Mouse (Mus musculus): ENCODE data around the gene Phf1. TPM values are rescaled to one million over a fixed set of nuclear protein-coding genes. Genes with fewer than 3 reads are reported as not detected.

Gene Phf1
- 10 to 100 TPM; 63.4 to 68.4 TPM for total RNA-seq (2023)

DNA sequence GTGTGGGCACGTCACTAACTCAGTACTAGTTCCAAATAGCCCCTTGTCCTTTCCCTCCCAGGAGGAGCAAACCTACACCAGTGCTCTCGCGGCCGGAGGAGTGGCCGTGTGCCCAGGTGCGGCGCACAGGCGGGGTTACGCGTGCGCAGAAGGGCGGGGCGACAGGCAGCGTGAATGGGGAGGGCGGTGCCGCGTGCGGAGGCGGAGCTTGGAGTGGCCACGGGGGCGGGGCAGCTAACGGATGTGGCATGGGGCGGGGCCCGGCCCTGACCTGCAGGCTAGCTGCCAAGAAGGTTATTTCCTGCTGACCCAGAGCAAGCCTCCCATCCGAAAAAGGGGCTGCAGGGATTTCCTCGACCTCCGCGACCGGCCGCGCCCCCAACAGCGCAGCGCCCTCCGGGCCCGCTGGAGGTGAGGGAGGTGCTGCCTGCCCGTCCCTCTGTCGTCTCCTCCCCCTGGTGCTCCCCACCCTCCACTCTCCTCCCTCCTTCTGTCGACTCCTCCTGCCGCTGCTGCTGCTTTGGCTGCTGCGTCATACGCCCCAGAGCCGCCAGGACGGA lies at the start of gene Phf1:
Gene Phf1 (plus strand): TSS at position 214 of the 560 bp plus-strand sequence.

DNA sequence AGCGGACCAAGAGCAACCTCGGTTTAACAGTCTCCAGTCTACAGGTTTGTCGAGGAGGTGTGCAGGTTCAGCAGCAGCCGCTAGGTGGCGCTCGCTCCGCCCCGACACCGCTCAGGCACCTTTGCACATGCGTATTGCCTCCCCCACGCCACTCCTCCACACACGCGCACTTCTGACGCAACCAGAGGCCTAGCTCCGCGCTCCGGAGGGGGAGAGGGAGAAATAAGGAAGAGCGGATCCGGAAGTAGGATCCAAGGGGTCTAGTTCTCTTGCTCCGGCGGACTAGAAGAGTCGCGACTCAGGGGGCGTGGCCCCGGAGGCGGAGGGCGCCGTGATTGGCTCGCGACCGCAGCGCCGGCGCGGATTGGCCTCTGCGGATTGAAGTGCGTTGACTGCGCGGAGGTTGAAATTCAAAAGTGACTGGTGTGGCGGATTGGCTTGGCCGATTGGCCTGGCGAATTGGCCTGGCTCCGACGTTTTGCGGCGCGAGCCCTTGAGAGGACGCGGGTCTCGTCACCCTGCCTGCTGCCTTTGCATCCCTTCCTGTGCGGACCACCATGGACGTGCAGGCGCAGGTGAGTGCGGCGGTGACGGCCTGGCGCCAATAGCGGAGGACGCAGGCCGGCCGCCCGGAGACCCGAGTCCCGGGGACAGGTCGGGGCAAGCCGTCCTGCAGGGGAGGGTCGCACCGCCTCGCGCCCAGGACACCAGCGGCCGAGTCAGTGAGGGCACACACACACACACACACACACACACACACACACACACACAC lies 16.0 kb upstream of the Phf1 start, which contains the start of gene Kifc5b:
Gene Kifc5b (plus strand): TSS at position 381 of the 772 bp plus-strand sequence.

DNA sequence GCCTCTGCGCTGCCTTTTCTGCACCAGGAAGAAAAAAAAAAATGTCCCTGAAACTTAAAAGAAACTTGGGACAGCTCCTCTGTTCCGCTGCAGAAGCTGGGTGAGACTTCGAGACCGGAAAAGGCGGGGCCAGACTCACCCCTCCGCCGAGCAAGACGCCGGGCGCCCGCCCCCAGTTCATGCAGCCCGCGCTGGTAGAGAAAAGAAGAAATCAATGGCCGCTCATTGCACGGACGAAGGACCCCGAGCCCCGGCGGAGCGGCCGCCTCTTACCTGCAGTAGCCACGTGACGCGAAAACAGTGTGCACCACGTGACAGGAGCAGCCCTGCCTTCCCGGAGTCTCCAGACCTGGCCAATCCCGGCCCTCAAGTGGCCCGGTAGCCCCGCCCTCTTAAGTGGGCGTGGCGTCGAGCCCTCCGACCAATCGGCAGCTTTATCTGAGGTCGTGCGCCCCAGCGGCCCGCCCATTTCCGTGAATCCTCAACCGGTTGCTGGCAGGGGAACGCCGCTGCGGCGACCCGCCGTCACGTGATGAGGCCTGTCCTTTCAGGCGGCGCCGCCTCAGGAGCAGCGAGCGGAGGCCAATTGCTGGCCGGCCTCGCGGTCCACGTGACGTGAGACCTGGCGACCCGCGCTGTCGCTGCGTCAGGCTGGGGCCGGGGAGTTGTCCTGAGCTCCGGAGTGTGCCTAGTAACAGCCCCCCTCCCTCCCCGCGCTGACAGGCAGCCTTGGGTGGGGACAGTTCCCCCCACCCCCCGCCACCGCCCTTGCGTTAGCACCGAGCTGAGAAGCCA lies 6.5 kb downstream of the Phf1 start, which contains the start of gene Cuta:
Gene Cuta (minus strand): TSS at position 392 of the 795 bp plus-strand sequence.

DNA sequence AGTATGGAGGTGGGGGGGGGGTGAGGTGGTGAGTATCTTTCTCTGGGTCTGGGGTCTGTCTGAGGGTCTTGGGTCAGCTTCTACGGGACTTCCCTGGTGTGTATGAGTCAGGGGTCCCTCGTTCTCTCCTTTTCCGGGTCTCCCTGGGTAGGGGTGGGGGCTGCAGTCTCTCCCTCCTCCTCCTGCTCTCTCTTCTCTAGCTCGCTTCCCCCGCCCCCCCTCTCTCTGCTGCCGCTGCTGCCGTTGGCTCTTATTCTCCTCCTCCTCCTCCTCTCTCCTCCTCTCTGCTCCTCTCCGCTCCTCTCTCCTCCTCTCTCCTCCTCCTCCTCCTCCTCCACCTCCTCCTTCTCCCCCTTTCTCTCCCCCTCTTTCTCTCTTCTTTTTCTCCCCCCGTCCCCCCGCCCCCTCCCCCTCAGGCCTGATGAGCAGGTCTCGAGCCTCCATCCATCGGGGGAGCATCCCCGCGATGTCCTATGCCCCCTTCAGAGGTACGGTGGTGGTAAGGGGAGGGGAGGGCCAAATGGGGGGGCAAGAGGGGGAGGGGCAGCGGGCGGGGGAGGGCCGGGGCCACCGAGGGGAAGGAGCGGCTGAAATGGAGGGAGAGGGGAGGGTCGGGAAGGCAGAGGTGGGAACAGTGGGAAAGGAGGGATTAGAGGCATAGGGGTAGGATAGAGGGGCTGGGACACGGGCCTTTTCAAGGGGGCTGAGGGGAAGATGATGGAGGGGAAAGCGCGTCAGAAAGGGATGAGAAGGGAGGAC lies 8.4 kb downstream of the Phf1 start, which contains the start of gene Syngap1:
Gene Syngap1 (plus strand): TSS at position 223 of the 759 bp plus-strand sequence.

DNA sequence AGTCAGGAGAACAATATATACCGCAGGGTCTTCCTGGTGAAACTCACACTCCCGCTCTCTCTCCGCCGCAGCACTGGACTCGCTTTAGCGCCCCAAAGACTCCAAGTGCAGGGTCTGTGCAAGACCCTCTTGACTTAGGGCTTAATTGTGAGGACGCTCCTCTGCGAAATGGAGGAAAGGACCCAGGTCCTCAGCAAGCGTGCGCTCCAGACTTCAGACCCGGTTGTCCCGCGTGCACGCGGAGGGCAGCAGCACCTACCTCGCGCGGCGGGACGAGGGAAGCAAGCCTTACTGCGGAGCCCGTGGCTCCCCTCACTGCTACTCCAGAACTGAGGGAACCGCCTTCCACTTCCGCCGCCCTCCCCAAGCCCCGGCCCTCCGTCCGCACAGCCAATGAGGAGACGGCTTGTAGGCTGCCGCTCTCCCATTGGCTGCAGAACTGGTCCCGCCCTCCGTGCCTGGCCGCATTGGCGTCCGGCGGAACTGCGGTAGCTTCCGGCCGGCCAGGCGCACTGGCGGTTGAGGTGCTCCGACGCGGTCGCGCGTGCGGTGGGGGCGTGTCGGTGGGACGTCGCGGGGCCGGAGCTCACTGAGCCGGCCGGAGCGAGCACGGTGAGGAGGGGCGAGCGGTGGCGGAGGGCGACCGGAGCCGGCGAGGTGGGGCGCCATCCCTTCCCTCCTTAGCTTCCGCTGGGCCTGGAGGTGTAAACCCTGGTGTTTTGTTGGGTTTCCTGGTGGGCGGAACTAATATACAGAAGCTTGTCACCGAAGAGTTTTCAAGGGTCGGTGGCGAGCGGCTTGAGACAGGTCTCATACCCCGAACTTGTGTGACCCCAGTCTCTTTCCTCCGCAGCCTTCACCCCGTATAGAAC lies 40.1 kb downstream of the Phf1 start, which contains the start of gene Zbtb9:
Gene Zbtb9 (plus strand): TSS at position 465 of the 872 bp plus-strand sequence.

Other genes starting within 250 kb of the Phf1 start
- gene Crebrf, start 217.4 kb upstream of the Phf1 start, total RNA-seq (2023): 10 to 100 TPM; 51.9 to 55.9 TPM
- gene Bnip1, start 152.0 kb upstream of the Phf1 start, total RNA-seq (2023): 10 to 100 TPM; 13.7 to 15.9 TPM
- gene Nkx2-5, start 88.0 kb upstream of the Phf1 start, total RNA-seq (2023): not detected
- gene Kifc5b, start 16.0 kb upstream of the Phf1 start, total RNA-seq (2023): 10 to 100 TPM; 15.5 to 16.1 TPM
- gene Cuta, start 6.5 kb downstream of the Phf1 start, total RNA-seq (2023): 10 to 100 TPM; 57.1 to 73.2 TPM
- 1 to 10 TPM; 2.3 to 2.6 TPM for gene Syngap1, start 8.2 kb downstream of the Phf1 start, total RNA-seq (2023)
- gene Zbtb9, start 40.1 kb downstream of the Phf1 start, total RNA-seq (2023): 10 to 100 TPM; 10.5 to 14.8 TPM
- 10 to 100 TPM; 71.5 to 74.4 TPM for gene Bak1, start 96.0 kb downstream of the Phf1 start, total RNA-seq (2023)
- 1 to 10 TPM; 5.9 to 8.3 TPM for gene Itpr3, start 124.3 kb downstream of the Phf1 start, total RNA-seq (2023)
- 10 to 100 TPM; 33.5 to 34.5 TPM for gene Uqcc2, start 200.9 kb downstream of the Phf1 start, total RNA-seq (2023)
- gene Ip6k3, start 234.7 kb downstream of the Phf1 start, total RNA-seq (2023): under 1 TPM; 0.33 to 0.73 TPM

All from neutrophil, adult 59 days (primary cell).